Mouse (Mus musculus) lung, embryonic 16.5 days (tissue): Measurements from ENCODE around the gene Art4. TPM values are rescaled to one million over a fixed set of nuclear protein-coding genes. Genes with fewer than 3 reads are reported as not detected.

Experiments used
- ATAC-seq: fragments of 200-750 bp; cut with Nextera tagmentation; 2 replicates; pipeline ENCODE4 v1.8.0; 2017; ENCODE audit warnings: low read depth, mild to moderate bottlenecking, moderate library complexity
- H3K27ac ChIP-seq: fragments of 300-500 bp; sonication (generic); 2 replicates; pipeline ENCODE4 v1.5.1; 2014; ENCODE audit warnings: mild to moderate bottlenecking, control low read depth, low read length
- H3K27me3 ChIP-seq: fragments of 300-500 bp; sonication (generic); 2 replicates; pipeline ENCODE4 v1.6.1; 2014; ENCODE audit warnings: low read depth, low read length, mixed read lengths; ENCODE audit not compliant: control insufficient read depth, insufficient read depth
- H3K36me3 ChIP-seq: fragments of 300-500 bp; sonication (generic); 2 replicates; pipeline ENCODE4 v1.6.1; 2014; ENCODE audit warnings: low read length; ENCODE audit not compliant: control insufficient read depth, insufficient read depth
- H3K4me1 ChIP-seq: fragments of 300-500 bp; sonication (generic); replicated peaks from 2 replicates; pipeline ENCODE4 v1.6.1; 2014; ENCODE audit warnings: low read length, mixed read lengths; ENCODE audit not compliant: control insufficient read depth, insufficient read depth
- H3K4me2 ChIP-seq: fragments of 300-500 bp; sonication (generic); 2 replicates; pipeline ENCODE4 v1.6.1; 2014; ENCODE audit warnings: low read depth, low read length, control low read depth
- H3K4me3 ChIP-seq: fragments of 300-500 bp; sonication (generic); 2 replicates; pipeline ENCODE4 v1.5.1; 2014; ENCODE audit warnings: mild to moderate bottlenecking, low read length, control low read depth
- H3K9ac ChIP-seq: fragments of 300-500 bp; sonication (generic); 2 replicates; pipeline ENCODE4 v1.6.1; 2014; ENCODE audit warnings: low read length, control low read depth
- H3K9me3 ChIP-seq: fragments of 300-500 bp; sonication (generic); 2 replicates; pipeline ENCODE4 v1.6.1; 2016; ENCODE audit warnings: low read length; ENCODE audit not compliant: control insufficient read depth
- WGBS: fragments of 180-500 bp; shearing (Covaris S2); extraction: QIAGEN DNeasy Blood & Tissue Kit; methylation state at CpG from one replicate; pipeline ENCODE4 v1.1.7; 2014; 5-methylcytosine and 5-hydroxymethylcytosine counted together
- polyA plus RNA-seq: library from polyadenylated mRNA; unstranded; fragments of >200 nt; fragmentation: Nextera tagmentation; extraction: Ambion mirVana; gene quantifications from 2 replicates; pipeline ENCODE4 v1.2.1, GENCODE M21; 2015

The Art4 gene
- polyA plus RNA-seq, 1 experiment from 2014 or later: 7.1 TPM

DNA sequence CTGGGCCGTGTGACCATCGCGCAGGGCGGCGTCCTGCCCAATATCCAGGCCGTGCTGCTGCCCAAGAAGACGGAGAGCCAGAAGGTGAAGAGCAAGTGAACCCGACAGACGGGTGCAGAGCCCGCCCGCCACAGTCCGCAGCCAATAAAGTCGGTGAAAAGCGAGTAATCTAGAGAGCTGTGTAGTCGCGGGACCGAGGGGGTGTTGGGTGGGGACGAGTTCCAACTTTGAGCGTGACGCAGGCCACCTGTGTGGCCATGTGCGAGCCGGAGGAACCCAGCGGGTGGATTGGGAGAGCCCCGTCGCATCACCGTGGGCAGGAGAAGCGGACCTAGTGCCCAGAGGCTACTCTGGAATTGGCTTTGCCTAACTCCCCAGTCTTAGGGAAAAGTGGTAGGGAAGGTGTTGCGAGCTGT, 48.9 kb downstream of the Art4 start:
- H3K27ac ChIP-seq: peak overlapping the region; percentile 73
- peaks cover 9% of the 10 kb centered on the region for H3K36me3 ChIP-seq
- H3K4me3 ChIP-seq: peak overlapping the region; percentile 83
- ATAC-seq: peak; percentile 4; the same call in 1 of the 2 replicates
- no peaks in the 10 kb centered on the region for H3K9me3 ChIP-seq
- under 1% methylated on average over 28 of the region's 28 CpGs for WGBS
- H3K4me2 ChIP-seq: peak overlapping the region; percentile 95
- H3K9ac ChIP-seq: peak overlapping the region; percentile 80
- H3K4me1 ChIP-seq: peaks cover 11% of the 10 kb centered on the region
- no peaks in the 10 kb centered on the region for H3K27me3 ChIP-seq

DNA sequence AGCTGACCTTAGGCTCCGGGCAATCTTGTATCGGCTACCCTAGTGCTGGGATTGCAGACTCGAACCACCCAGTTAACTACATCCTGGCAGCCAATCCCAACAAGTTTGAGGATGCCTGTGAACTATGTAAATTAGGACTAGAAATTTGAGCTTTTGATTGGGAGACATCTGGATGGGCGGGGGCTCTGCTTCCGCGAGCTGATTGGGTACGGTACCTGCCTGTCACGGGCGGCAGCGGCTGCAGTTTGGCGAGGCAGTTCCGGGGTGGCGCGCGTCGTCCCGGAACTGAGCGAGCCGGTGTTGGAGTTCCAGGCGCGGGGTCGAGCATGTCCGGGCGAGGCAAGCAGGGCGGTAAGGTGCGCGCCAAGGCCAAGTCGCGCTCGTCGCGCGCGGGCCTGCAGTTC, 49.5 kb downstream of the Art4 start, which contains the start of gene H2afj:
H2afj (plus strand) TSS at position 231 of the 404 bp plus-strand sequence.
- peaks cover 15% of the 10 kb centered on the region for H3K4me1 ChIP-seq
- ATAC-seq: peak; percentile 81
- peak within 1 kb of the TSS; percentile 95 for H3K4me2 ChIP-seq
- no peaks in the 10 kb centered on the region for H3K27me3 ChIP-seq
- peaks cover 6% of the 10 kb centered on the region; the same call in 1 of the 2 replicates for H3K36me3 ChIP-seq
- H3K27ac ChIP-seq: peak within 1 kb of the TSS; percentile 96
- H3K9ac ChIP-seq: peak within 1 kb of the TSS; percentile 80
- no peaks in the 10 kb centered on the region for H3K9me3 ChIP-seq
- under 1% methylated on average over 34 of the region's 34 CpGs for WGBS
- H3K4me3 ChIP-seq: peak within 1 kb of the TSS; percentile 83

DNA sequence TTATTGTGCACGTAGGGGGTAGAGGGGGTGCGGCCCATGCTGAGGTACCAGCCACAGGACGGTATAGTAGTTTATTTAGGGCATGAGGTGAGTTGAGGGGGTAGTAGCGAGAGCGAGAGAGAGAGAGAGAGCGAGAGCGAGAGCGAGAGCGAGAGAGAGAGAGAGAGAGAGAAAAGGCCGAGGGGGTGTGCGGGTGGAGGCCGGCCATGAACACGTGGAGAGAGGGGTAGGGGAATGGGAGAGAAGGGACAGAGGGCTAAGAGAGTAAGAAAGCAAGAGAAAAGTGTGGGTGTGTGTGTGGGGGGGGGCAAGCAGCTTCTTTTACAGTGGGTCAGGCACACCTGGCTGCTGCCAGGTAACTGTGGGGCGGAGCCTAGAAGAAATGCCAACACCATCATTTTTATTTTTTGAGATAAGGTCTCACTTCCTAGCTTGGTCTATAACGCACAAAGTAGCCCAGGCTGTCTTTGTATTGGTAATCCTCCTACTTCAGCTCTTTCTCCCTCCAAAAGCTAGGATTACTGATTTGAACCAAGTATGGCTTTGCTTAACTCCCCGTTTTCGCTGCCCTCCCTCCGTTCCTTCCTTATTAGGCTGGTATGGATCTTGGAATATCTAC, 50.0 kb downstream of the Art4 start:
- Histone ChIP-seq H3K36me3 (0 out of 2 replicates have a peak, but pooled peaks cover 4% of the 10 kb centered on the region), H3K9me3 (no peaks in the 10 kb centered on the region), H3K9ac (peak overlapping the region; percentile 67), H3K4me1 (peaks cover 18% of the 10 kb centered on the region), H3K4me2 (peak overlapping the region; percentile 75), H3K4me3 (peak overlapping the region; percentile 83), H3K27ac (peak overlapping the region; percentile 96), H3K27me3 (no peaks in the 10 kb centered on the region)
- 21% methylated on average over 18 of the region's 18 CpGs for WGBS
- ATAC-seq: no peak

DNA sequence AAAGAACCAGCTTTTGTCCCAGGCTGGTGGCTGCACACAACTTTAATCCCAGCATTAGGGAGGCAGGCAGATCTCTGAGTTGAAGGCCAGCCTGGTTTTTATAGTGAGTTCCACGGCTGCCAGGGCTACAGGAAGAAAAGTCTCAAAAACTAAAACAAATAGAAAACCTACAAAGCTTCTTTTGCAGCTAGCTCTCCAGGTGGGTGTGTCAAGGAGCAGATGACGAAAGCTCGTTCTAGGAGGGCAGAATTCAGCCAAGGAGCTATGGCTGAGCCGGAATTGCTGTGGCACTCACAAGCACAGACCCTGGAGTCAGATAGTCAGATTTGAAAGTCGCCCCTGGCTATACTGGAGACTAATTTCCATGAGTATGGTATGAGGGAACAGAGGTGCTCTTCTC, 50.7 kb downstream of the Art4 start:
- H3K36me3 ChIP-seq: 0 out of 2 replicates have a peak, but pooled peaks cover 2% of the 10 kb centered on the region
- H3K9ac ChIP-seq: peak overlapping the region; percentile 67
- H3K4me3 ChIP-seq: no peak overlapping the region; the same call in 1 of the 2 replicates
- H3K4me2 ChIP-seq: peak overlapping the region; percentile 75
- peaks cover 18% of the 10 kb centered on the region for H3K4me1 ChIP-seq
- no peaks in the 10 kb centered on the region for H3K9me3 ChIP-seq
- no peaks in the 10 kb centered on the region for H3K27me3 ChIP-seq
- WGBS: 62% methylated on average over 5 of the region's 5 CpGs
- no peak for ATAC-seq
- peak overlapping the region; percentile 96 for H3K27ac ChIP-seq

DNA sequence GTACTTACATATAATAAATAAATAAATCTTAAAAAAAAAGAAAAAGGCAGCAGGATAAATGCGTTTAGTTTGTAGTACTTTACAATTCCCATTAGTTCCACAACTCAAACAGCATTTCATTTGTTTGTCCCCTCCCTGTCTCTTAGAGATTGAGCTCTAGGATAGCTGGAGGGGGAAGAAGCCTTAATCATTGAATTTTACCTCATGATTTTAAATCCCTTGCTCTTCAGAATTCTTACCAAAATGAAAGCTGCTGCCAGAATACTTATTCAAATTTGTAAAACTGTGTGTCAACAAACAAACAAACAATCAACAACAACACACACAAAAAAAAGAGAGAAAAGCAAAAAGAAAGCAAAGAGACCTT, 52.1 kb downstream of the Art4 start:
- H3K9ac ChIP-seq: no peak overlapping the region
- H3K4me3 ChIP-seq: no peak overlapping the region
- no peaks in the 10 kb centered on the region for H3K36me3 ChIP-seq
- no peak for ATAC-seq
- H3K4me2 ChIP-seq: no peak overlapping the region
- H3K9me3 ChIP-seq: no peaks in the 10 kb centered on the region
- WGBS: 77% methylated on average over 1 of the region's 1 CpGs
- H3K27ac ChIP-seq: no peak overlapping the region
- H3K27me3 ChIP-seq: no peaks in the 10 kb centered on the region
- peaks cover 18% of the 10 kb centered on the region for H3K4me1 ChIP-seq

DNA sequence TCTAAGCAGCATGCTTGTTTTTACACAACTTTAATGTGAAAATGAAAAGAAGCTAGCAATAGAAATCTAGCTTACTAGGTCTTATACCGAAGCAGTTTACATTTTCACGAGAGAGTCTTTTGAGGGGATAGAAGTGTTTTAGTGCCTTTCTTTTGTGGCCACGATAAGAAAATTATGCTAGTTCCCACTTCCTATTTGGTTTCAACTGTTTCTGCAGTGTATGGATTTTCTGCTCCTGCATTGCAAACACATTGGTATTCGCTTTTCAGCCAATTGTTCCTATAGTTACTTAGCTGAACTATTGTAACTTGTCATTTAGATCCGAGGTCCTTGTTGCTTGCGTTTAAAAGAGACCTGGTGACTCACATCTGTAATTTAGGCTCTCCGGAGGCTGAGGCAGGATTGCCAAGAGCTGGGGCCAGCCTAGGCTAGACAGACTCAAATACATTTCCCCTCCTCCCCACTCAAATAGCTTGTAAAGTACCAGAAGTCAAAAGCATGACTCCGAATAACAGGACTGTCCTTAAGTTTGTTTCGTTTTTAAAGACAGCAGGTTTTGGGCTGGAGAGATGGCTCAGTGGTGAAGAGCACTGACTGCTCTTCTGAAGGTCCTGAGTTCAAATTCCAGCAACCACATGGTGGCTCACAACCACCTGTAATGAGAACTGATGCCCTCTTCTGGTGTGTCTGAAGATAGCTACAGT, 52.7 kb downstream of the Art4 start:
- H3K36me3 ChIP-seq: no peaks in the 10 kb centered on the region
- 22% methylated on average over 9 of the region's 9 CpGs for WGBS

DNA sequence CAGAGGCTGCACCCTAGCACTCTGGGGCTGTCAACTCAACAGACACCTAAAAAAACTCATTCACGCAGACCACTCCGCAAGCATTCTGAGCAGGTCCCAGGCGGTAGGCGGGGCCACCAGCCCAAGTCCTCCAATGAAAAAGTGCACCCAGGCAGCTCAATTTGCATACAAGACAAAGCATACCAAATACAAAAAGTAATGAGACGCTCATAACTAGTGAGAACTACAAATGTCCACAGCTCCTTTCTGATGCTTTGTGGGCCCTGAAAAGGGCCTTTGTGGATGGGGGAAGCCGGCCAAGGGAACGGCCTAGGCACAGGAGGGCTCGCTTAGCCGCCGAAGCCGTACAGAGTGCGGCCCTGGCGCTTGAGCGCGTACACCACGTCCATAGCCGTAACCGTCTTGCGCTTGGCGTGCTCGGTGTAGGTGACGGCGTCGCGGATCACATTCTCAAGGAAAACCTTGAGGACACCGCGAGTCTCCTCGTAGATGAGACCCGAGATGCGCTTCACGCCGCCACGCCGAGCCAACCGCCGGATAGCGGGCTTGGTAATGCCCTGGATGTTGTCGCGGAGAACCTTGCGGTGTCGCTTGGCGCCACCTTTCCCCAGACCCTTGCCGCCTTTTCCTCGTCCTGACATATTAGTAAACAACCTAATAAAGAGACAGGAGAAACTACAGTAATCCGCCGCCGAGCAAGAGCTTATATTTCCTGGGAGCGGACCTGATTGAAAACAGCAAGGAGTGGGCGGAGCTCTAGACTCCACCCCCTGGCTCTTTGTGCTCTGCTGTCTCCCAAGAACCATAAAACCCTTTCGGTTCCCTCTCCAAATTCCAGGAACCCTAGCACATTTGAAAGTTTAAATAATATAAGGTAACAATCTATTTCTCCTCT, 53.5 kb downstream of the Art4 start, which contains the start of gene Hist4h4:
Hist4h4 (minus strand) TSS at position 677 of the 895 bp plus-strand sequence.
- Histone ChIP-seq H3K36me3 (no peaks in the 10 kb centered on the region), H3K4me2 (peak within 1 kb of the TSS; percentile 71), H3K9me3 (no peaks in the 10 kb centered on the region), H3K27ac (peak within 1 kb of the TSS; percentile 100), H3K27me3 (no peaks in the 10 kb centered on the region), H3K4me3 (peak within 1 kb of the TSS; percentile 59), H3K4me1 (peaks cover 15% of the 10 kb centered on the region), H3K9ac (peak within 1 kb of the TSS; percentile 92)
- under 1% methylated on average over 50 of the region's 50 CpGs for WGBS
- ATAC-seq: peak; percentile 71

More for the DNA sequence above, 52.7 kb downstream of the Art4 start:
- Histone ChIP-seq H3K4me3 (peak overlapping the region; percentile 59), H3K27ac (peak overlapping the region; percentile 100), H3K9ac (peak overlapping the region; percentile 59), H3K9me3 (no peaks in the 10 kb centered on the region), H3K4me2 (peak overlapping the region; percentile 71), H3K27me3 (no peaks in the 10 kb centered on the region), H3K4me1 (peaks cover 18% of the 10 kb centered on the region)
- ATAC-seq: no peak

DNA sequence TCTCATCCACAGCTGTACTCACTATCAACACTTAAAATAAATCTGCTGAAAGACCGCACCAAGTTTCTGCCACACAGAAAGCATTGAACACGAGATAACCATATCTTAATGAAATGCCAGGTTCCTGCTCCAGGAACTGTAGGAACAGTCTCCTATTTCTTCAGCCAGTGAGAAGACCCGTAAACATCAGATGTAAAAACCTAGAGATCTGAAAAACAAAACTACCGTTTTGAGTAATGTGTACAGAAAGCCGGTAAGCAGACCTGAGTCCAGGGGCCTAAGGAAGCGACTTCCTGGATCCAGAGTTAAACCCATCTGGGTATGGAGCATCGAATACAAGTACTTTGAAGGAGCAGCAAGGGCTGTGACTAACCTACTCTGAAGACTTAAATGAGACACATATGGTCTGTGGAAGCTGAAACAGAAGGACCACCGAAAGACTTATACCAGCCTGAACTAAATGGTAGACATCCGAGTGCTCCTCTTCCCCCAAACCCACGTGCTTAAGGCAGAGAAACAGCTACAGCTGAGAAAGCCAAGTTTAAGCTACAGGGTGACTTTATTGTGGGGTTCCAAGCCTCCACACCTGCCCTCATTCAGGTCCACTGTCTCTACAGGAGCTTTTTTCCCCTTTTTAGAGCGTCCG, 54.3 kb downstream of the Art4 start:
- H3K27ac ChIP-seq: peak overlapping the region; percentile 100
- H3K9me3 ChIP-seq: no peaks in the 10 kb centered on the region
- no peaks in the 10 kb centered on the region for H3K27me3 ChIP-seq
- H3K4me3 ChIP-seq: peak overlapping the region; percentile 59
- H3K36me3 ChIP-seq: no peaks in the 10 kb centered on the region
- H3K4me2 ChIP-seq: peak overlapping the region; percentile 71
- peaks cover 15% of the 10 kb centered on the region for H3K4me1 ChIP-seq
- ATAC-seq: peak; percentile 0; the same call in 1 of the 2 replicates
- 7% methylated on average over 12 of the region's 12 CpGs for WGBS
- H3K9ac ChIP-seq: peak overlapping the region; percentile 92
